Mouse (Mus musculus): ENCODE data around the gene Opa1.

Gene Opa1

DNA sequence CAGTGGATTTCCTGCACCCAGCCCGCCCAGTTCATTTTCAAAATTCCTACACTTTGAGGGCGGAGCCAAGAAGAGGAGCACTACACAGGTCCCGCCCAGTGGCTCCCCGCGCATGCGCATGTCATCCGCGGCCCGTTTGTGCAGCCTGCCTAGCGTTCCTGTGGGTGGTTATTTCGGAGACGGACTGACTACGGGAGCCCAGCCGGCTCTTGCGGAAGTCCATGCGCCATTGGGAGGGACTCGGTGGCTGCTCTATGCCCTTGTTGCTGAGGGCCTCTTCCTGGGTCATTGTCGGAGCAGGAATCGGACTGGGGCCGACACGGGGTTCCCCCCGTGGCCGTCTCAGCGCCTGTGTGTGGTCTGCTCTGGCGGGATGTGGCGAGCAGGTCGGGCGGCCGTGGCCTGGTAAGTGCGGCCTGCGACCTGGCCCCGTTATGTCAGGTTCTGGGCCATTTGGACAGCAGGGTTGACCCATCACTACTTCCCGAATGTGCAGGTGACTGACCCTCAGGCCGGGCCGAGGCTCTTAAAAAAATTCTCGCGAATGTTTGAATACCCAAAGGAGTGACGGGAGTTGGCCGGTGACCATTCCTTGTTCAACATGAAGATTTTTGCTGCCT lies at the start of gene Opa1:
TSS of gene Opa1 (plus strand) at position 168 of the 620 bp plus-strand sequence.
- DNase-seq: peak; percentile 98

DNA sequence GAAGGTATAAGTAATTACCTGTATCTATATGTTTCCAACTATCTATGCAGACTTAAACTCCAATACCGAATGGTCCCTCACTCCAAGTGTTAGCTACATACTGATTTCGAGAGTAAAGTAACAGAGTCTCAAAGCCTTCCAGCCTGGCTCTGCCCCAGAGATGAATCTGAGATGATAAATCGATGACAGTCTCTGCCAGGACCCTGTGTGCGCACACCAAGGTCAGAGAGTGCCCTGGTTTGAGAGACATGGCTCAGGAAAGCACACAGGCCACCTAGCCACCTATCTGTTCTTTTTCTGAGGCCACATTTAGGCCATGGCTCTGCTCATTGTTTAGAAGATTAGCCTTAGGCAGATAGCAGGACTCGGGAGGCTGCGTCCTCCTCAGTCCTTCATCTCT lies 45.5 kb upstream of the Opa1 start:
- DNase-seq: no peak

DNA sequence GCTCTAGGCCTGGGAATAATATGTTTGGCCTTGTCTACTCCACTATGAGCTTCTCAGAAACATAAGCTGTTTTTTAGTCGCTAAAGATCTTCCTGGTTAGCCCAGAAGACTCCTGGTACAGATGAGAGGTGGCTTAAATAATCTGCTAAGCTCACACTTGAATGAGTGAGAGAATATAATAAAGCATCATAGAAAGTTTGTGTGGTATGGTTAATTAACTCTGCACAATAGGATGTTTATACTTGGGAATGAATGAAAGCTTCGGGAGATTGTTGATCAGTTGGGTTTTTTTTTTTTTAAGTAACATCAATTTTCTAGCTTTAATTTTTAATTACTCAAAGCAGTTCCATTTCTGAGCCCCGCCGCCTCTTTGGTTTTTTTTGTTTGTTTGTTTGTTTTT lies 43.3 kb upstream of the Opa1 start:
- no peak for DNase-seq

DNA sequence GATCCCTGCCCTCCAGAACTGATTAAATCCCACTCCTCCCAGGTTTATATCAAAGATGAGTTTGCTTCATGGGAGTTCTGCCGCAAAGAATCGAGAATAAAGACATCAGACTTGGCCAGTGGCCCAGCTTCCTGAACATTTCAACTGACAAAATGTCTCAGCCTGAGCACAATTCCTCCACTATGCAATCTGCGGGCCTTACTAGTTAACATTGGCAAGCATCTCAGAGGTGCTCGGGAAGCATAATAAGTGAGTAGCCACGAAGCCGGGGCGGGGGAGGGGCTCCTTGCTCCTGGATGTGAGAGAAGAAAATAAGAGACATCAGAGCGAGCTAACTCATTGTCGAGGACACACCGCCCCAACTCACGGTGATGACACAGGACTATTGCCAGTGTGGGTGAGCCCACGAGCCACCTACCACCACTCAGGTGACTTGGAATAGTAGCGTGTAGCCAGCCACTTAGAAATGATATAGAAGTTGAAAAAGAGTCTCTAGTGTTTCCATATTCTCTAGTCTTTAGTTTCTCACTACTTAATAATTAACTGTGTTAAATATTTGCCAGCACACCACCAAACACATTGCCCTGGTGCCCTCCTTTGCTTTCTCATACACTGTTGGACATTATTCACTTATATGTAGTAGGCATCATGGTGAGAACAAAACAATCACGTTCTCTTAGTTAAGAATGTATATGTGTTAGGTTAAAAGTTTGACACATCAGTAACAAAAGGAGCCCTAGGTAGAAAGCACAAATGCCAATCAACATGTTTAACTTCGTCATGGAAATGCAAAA lies 42.5 kb upstream of the Opa1 start:
- DNase-seq: no peak

DNA sequence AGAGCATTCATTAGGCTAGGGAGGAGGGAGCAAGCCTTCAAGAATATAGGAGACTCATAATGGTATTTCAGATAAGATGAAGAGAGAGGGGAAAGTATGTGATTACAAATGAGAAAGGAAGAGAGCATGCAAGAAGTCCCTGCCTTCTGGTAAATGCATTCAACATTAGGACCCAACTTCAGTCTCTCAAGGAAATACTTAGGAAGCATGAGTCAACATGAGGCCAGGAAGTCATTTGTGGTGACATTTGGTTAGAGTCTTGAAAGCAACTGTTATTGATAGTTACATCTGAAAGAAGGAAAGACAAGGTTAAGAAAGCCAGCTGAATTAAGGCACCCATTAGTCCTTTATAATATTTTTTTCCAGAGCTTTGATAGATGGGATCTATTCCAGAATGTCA lies 39.2 kb upstream of the Opa1 start:
- DNase-seq: no peak

DNA sequence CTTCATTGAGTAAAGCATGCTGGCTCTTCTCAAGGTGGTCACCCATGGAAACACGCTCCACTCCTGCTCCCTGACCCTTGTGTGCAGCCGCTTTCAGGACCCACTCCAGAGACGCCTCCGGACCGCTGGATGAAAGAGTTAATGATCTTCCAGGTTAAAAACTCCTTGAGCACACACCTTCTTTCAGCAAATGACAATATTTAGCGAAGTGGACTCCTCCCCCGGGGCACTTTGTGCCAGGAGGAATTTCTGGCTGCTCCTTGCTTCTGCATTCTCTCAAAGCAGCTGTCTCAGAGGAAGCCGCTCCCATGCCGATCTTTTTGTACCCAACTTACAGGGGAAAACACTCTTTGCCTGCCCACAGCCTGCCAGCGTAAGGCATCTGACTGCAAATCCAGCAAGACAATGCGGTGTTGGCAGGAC lies 37.9 kb upstream of the Opa1 start:
- no peak for DNase-seq

DNA sequence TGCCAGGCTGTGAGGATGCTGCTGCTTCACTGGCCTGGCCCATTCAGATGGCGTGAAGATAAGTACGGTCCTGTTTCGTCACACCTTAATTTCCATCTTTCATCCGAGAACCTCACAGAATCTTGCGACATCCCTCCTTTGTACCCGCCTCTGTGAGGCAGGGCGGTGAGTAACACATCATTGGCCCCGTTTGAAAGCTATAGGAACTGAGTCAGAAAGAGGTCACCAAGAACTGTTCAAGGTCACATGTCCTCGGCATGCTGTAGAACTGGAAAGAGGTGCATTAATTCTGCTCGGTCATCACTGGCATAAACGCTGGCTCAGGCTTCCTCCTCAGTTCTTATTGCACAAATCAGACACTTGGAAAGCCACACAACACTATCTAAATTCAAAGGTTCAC lies 34.3 kb upstream of the Opa1 start, which contains the start of gene Atp13a4:
TSS of gene Atp13a4 (minus strand) at position 36 of the 400 bp plus-strand sequence.
- no peak for DNase-seq

DNA sequence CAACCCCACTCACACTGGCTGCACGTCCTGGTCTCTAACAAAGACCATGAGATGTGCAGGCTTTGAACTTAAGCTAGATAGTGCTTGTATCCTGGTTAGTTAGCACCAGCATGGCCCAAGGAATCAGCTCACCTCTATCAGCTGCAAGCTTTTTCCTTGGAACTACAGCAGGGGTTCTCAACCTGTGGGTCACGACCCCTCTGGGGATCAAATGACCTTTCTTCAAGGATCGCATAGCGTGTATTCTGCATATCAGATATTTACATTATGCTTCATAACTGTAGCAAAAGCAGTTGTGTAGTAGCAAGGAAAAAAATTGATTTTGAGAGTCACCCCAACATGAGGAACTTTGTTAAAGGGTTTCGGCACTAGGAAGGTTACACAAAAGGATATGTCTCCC lies 19.5 kb upstream of the Opa1 start:
- DNase-seq: no peak

DNA sequence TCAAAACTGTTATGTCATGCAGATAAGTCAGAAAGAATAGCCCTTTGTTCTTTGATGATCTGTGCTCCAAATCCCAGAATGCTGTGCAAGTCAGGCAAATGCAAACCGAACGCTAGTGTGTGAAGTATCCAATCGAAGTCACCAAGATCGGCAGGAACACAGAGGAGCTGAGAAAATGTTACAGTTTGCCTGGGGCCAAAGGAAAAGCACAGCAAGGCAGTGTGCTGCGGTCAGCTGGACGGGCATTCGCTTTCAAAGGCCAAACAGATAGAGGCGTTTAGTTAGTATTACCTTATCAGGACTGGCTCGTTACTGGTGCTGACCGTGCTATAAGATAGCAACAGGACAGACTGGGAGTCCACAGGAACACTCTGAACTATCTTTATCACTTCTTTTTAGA lies 18.7 kb upstream of the Opa1 start:
- no peak for DNase-seq

DNA sequence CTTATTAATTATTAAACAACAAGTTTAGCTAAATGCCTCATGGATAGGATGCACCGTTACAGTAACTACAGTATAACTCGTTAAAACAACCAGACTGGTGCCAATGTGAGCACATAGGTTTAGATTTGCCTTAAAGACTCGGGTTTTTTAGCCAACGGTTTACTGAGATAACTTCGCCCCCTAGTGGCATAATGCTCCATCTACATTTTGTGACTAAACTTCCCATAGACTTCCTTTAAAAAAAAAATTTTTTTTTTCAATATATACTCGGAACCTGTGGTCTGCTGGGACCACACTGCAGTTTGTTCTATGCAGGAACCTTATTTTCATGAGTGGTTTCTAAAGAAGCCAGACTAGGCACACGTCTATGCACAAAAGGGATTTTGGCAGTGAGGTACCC lies 18.3 kb upstream of the Opa1 start:
- DNase-seq: peak; percentile 19

DNA sequence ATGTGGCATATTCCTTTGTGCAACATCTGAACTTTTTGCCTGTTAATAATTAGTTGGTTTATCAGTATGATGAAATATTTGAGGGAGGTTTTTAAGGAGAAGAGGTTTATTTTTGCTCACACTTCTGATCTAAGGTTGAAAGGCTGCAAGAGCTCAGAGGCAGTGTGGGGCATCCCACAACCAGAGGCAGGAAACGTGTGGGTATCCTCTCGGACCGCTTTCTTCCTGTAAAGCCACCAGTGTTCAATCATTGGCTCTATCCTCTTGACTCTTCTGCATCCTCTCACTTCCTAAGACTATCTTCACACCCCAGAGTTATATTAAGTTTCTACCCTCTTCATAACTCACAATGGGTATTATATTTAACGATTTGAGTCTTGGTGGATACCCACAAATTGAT lies 5.1 kb upstream of the Opa1 start:
- DNase-seq: no peak

DNA sequence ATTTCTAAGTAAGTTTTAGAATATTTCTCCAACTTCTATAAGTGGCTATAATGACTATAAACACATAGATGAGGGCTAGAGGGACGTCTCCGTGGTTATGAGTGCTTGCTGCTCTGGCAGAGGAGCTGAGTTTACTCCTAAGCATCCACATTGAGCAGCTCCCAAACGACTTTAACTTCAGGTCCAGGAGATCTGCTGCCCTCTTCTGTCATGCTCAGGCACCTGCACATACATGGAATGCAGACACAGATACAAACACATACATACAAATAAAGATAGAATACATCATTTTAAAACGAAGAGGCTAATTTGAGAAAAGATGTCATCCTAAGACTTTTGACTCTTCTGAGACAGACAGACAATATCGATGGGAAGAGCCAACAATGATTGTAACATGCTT lies 3.5 kb upstream of the Opa1 start:
- no peak for DNase-seq

DNA sequence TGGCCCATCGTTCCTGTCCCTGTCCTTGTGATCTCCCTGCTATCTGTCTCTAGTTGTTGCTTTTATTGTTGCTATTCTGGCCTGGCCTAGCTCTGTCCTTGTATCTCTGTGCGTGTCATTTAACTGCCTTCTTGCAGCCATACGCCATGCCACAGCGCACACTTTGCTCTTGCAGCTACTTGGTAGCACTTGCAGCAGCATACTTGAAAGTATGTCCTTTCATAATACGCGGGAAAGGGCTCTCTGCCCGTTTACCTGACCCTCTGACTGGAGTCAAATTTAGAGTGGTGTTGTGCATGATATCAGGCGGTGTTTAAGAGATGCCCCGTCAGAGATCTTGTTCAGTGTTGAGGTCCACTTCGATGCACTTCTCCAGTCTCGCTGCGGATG lies 648 bp downstream of the Opa1 start:
- peak; percentile 16 for DNase-seq

DNA sequence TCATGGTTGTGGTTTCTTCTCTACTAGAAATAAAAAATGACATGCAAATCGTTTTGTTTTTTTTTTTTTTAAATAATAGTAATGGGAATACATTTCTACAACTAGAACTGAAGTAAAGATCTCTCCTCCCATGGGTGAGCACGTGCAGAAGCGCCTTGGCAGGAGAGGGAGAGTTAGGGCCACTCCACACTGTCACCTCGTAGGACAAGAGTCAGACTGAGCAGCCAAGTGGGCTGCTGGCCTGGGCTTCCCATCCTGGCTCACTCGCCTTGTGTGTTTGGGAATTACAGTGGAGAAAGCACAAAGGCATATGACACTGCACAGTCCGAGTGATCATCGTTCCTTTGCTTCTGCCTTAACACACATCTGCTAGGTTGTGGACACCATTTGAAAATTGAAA lies 13.0 kb downstream of the Opa1 start:
- no peak for DNase-seq

DNA sequence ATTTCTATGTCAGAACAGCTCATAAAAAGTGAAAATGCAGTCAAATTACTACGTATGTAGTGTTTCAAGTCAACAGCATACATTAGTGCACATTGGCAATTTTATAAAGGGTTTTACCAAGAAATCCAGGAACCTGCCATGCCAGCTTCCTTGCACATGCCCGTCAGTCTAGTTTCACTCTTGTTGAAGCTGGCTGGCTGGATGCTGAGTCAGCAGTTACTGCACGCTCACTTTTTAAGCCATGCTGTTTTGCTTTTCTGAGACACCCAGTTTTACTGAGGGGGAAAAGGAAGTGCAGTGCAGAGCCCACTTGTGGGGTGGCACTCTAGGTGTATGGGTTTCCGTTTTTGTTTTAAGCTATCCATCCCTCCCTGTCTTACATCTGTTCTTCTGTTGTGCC lies 18.0 kb downstream of the Opa1 start:
- DNase-seq: no peak

DNA sequence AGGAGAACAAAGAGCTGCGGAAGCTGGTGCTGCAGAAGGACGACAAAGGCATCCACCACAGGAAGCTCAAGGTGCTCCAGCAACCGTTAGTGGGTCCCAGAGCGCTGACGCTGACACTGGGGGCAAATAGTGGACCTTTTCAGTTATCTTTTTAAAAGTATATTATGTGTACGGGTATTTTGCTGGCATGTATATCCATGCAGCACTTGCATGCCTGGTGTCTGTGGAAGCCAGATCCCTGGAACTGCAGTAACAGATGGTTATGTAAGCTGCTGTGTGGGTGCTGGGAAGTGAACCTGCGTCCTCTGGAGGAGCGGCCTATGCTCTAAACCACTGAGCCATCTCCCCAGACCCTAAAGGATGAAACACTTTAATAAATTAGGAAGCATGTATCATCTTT lies 26.4 kb downstream of the Opa1 start:
- no peak for DNase-seq

DNA sequence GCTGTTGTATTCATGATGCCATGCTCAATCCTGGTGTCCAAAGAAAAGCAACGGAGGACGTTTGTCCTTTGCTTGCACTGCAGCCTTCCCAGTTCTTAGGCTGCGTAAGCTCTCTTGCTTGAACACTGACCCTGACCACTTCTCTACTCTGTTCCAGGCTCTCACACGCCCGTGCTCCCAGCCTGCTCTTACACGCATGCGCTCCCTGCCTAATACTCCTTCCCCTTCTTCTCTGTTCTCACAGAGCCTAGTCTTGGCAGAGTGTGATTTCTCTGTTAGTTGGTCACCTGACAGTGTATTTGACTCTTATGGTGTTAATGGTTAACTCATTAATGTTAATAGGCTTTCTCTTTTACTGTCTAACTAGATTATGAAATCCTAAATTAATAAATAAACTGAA lies 28.0 kb downstream of the Opa1 start:
- no peak for DNase-seq

DNA sequence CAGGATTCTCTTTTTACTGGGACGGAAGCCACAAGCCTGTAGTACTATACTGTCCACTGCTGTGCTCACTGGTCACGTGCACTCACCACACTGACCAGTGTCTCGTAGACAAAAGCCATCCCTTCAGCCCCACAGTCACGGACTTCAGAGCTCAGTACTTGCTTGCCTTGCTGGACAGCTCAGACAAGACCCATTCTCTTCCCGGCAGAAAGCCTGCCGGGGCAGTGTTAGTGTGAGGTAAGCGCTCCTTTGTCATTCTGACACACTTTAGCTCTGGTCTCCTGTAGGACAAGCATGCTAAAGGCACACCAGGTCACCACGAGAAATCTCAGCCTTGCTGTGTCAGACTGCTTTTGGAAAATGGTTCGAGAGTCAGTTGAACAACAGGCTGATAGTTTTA lies 35.6 kb downstream of the Opa1 start:
- no peak for DNase-seq

DNA sequence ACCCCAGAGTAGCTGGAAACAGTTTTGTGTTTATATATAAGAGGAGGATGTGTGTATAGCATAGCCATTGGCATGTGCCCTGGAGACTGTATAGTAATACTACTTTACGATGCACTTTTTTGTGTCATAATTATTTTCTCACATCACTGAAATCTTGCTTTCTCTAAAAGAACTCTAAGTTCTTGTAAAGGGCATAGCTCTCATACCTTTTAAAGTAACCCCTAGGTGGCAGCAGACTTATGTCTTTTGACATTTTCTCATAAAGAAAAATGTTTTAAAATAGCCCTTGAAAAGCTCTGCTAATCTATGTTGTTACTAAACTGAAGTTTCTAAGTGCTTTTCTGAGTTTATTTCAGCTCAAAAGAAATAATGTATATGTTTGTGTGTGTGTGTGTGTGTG lies 49.9 kb downstream of the Opa1 start:
- DNase-seq: no peak

DNA sequence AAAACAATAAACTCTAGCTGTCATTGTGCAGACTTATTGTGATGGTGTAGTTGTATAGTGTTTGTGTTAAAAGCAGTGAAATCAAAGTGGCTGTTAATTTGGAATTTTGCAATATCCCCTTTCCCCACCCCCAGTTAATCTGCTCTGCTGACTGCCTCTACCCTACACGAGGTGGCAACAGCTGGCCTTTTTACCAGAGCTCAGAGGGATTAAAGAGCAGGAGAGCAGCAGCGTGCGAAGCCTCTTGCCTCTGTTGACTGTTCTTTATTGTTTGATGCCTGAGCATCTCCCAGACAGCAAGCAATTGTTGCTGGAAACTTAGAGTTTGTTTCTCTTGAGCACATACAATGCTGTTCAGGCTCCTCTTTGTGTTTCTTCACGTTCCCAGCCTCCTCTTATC lies 56.6 kb downstream of the Opa1 start:
- DNase-seq: no peak

DNA sequence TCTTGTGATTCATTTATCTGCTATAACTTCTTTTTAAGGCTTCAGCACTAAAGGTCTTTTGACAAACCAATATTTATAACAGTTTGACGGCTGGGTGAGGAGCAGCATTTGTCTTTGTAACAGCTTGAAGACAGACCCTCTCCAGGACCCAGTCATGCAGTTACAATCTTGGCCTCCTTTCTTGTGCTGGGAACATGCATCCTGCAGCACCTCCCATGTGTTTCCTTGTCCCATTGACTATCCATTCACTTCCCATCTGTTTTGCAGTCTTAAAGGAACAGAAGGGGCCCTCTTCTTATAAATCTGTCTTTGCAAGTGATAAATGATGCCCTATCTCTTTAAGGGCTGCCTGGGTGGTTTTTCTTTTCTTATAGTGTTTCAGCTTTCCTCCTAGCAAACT lies 63.2 kb downstream of the Opa1 start:
- no peak for DNase-seq

DNA sequence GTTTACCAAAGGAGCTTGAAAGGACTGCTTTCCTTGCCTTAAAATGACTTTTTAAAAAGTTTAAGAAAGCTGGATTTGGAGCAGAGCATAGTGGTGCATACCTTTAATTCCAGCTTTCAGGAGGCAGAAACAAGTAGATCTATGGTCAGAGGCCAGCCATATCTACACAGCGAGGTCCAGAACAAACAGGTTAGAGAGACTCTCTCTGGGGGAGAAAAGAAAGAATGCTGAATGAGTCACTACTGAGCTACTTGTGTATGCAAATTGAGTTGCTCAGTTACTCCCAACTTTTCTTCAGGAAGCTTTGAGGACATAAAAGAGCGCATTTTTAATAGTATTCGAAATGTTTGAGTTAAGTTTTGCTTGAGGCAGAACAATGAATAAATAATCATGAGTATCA lies 65.7 kb downstream of the Opa1 start:
- DNase-seq: no peak

DNA sequence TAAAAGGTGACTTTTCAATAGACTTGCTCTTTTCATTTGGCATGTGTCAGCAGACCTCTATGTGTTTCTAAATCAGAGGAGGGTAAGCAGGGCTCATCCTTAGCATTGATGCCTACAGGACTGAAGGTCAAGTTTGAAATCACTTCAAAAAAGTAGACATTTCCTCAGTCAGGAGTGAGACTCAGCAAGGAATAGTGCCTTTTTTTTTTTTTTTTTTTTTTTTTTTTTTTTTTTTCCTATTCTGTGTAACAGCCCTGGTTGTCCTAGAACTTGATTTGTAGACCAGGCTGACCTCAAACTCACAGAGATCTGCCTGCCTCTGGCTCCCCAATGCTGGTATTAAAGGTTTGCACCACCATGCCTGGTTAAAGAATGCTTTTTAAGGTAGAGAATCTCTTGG lies 67.1 kb downstream of the Opa1 start:
- DNase-seq: no peak

DNA sequence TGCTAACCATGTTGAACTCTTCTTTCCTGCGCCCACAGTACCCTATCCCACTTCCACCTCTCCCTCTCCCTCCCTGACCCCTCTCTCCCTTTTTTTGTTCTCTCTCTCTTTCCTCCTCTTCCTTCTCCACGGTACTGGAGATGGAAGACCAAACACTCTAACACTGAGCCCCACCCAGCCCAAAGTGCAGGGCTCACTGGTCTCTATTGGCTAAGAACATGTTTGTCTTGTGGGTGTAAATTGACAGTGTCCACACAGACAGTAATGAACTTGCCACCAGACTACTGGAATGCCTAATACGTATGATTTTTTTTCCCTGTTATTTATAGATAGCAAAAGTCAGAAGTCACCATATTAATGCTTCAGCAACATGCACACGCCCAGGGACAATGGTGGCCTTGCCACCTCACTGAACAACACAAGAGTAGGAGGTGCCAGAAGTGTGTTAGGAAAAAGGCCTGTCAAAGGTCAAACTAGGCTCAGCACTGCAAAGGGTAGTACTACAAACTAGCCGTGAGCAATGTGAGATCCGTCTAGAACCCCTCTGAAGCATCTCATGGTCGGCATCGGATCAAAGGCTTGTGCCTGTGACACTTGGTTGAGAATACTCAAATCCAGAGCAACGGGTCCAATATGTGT lies 77.2 kb downstream of the Opa1 start:
- no peak for DNase-seq
